Mouse (Mus musculus) liver, postnatal 0 days (tissue): Measurements from ENCODE around the gene 2010111I01Rik. TPM values are rescaled to one million over a fixed set of nuclear protein-coding genes. Genes with fewer than 3 reads are reported as not detected.

ENCODE experiments used
- ATAC-seq: fragments of 200-750 bp; cut with Nextera tagmentation; 2 replicates; pipeline ENCODE4 v1.8.0; 2017; ENCODE audit warnings: mild to moderate bottlenecking, moderate library complexity
- DNase-seq: peaks from one replicate; pipeline ENCODE4 v3.0.0-alpha.2; 2016
- H3K27ac ChIP-seq: fragments of 300-500 bp; sonication (generic); 2 replicates; pipeline ENCODE4 v1.5.1; 2014; ENCODE audit warnings: antibody characterized with exemption, moderate library complexity, mild to moderate bottlenecking, low read depth
- H3K27me3 ChIP-seq: fragments of 300-500 bp; sonication (generic); 2 replicates; pipeline ENCODE4 v1.6.1; 2014; ENCODE audit warnings: low read length, control low read depth, mixed read lengths; ENCODE audit not compliant: insufficient read depth
- H3K36me3 ChIP-seq: fragments of 300-500 bp; sonication (generic); replicated peaks from 2 replicates; pipeline ENCODE4 v1.6.1; 2014; ENCODE audit warnings: mild to moderate bottlenecking, control low read depth, low read length, moderate library complexity, mixed read lengths; ENCODE audit not compliant: insufficient read depth
- H3K4me1 ChIP-seq: fragments of 300-500 bp; sonication (generic); 2 replicates; pipeline ENCODE4 v1.6.1; 2014; ENCODE audit warnings: antibody characterized with exemption, mild to moderate bottlenecking, control low read depth; ENCODE audit not compliant: insufficient read depth
- H3K4me2 ChIP-seq: fragments of 300-500 bp; sonication (generic); 2 replicates; pipeline ENCODE4 v1.6.1; 2014; ENCODE audit warnings: low read depth, mild to moderate bottlenecking, low read length, moderate library complexity, mixed read lengths
- H3K4me3 ChIP-seq: fragments of 300-500 bp; sonication (generic); 2 replicates; pipeline ENCODE4 v1.5.1; 2014; ENCODE audit warnings: low read depth, low read length
- H3K9ac ChIP-seq: fragments of 300-500 bp; sonication (generic); replicated peaks from 2 replicates; pipeline ENCODE4 v1.6.1; 2014; ENCODE audit warnings: mild to moderate bottlenecking, moderate library complexity
- H3K9me3 ChIP-seq: fragments of 300-500 bp; sonication (generic); 2 replicates; pipeline ENCODE4 v1.6.1; 2016; ENCODE audit warnings: mild to moderate bottlenecking, control low read depth, low read length, mixed read lengths
- CTCF ChIP-seq: sonication (generic); IDR thresholded peaks from 2 replicates; pipeline ENCODE4 v1.5.1; 2016; ENCODE audit warnings: antibody characterized with exemption, low read depth
- EP300 ChIP-seq: IDR thresholded peaks from 2 replicates; pipeline ENCODE4 v1.6.1; 2016; ENCODE audit warnings: antibody characterized with exemption, low read depth, mild to moderate bottlenecking
- WGBS: fragments of 180-500 bp; shearing (Covaris S2); extraction: QIAGEN DNeasy Blood & Tissue Kit; methylation state at CpG from one replicate; pipeline ENCODE4 v1.1.7; 2014; ENCODE audit not compliant: insufficient replicate concordance; 5-methylcytosine and 5-hydroxymethylcytosine counted together
- polyA plus RNA-seq: library from polyadenylated mRNA; unstranded; fragments of >200 nt; fragmentation: Nextera tagmentation; extraction: Ambion mirVana; gene quantifications from 2 replicates; pipeline ENCODE4 v1.2.1, GENCODE M21; 2015

2010111I01Rik gene
- polyA plus RNA-seq, 1 experiment from 2014 or later: 22.9 TPM

GRCm38 (mm10) chr13:62951606-62952005 lies 13.1 kb upstream of the 2010111I01Rik start:
- Histone ChIP-seq H3K4me1 (peaks cover 14% of the 10 kb centered on the region; the same call in 1 of the 2 replicates), H3K9me3 (no peaks in the 10 kb centered on the region), H3K9ac (no peak overlapping the region), H3K27ac (peak overlapping the region; percentile 50), H3K36me3 (no peaks in the 10 kb centered on the region), H3K27me3 (no peaks in the 10 kb centered on the region), H3K4me2 (no peak overlapping the region), H3K4me3 (no peak overlapping the region)
- TF ChIP-seq CTCF (no peak), EP300 (no peak)
- DNase-seq (peak; percentile 39), ATAC-seq (peak; percentile 38)
- WGBS: 39% methylated on average over 1 of the region's 1 CpGs

GRCm38 (mm10) chr13:62952047-62952446 lies 12.6 kb upstream of the 2010111I01Rik start:
- ATAC-seq: peak; percentile 48
- 49% methylated on average over 3 of the region's 3 CpGs for WGBS
- H3K27ac ChIP-seq: peak overlapping the region; percentile 50

GRCm38 (mm10) chr13:62952624-62953023 lies 12.1 kb upstream of the 2010111I01Rik start:
- DNase-seq (no peak), ATAC-seq (peak; percentile 49)

More at GRCm38 (mm10) chr13:62952047-62952446, 12.6 kb upstream of the 2010111I01Rik start:
- Histone ChIP-seq H3K4me2 (no peak overlapping the region), H3K9ac (no peak overlapping the region), H3K9me3 (no peaks in the 10 kb centered on the region), H3K4me1 (peaks cover 15% of the 10 kb centered on the region), H3K4me3 (no peak overlapping the region), H3K27me3 (no peaks in the 10 kb centered on the region), H3K36me3 (no peaks in the 10 kb centered on the region)
- TF ChIP-seq CTCF (no peak), EP300 (no peak)
- DNase-seq: no peak

GRCm38 (mm10) chr13:62955997-62956396 lies 8.7 kb upstream of the 2010111I01Rik start:
- H3K4me2 ChIP-seq: no peak overlapping the region
- no peaks in the 10 kb centered on the region for H3K9me3 ChIP-seq
- no peaks in the 10 kb centered on the region for H3K27me3 ChIP-seq
- DNase-seq: no peak
- no peak overlapping the region for H3K27ac ChIP-seq
- TF ChIP-seq CTCF: no peak
- no peak for TF ChIP-seq EP300
- no peaks in the 10 kb centered on the region for H3K36me3 ChIP-seq
- 70% methylated on average over 6 of the region's 6 CpGs for WGBS
- H3K9ac ChIP-seq: no peak overlapping the region
- H3K4me1 ChIP-seq: peaks cover 13% of the 10 kb centered on the region
- ATAC-seq: no peak
- H3K4me3 ChIP-seq: no peak overlapping the region

More at GRCm38 (mm10) chr13:62952624-62953023, 12.1 kb upstream of the 2010111I01Rik start:
- Histone ChIP-seq H3K36me3 (no peaks in the 10 kb centered on the region), H3K27ac (peak overlapping the region; percentile 50), H3K27me3 (no peaks in the 10 kb centered on the region), H3K9me3 (no peaks in the 10 kb centered on the region), H3K4me3 (no peak overlapping the region), H3K4me1 (peaks cover 16% of the 10 kb centered on the region), H3K4me2 (no peak overlapping the region), H3K9ac (no peak overlapping the region)
- TF ChIP-seq CTCF (no peak), EP300 (peak; percentile 15; the same call in 1 of the 2 replicates)
- 36% methylated on average over 3 of the region's 3 CpGs for WGBS

GRCm38 (mm10) chr13:62956776-62957175 lies 7.9 kb upstream of the 2010111I01Rik start:
- Histone ChIP-seq H3K4me1 (peaks cover 13% of the 10 kb centered on the region), H3K27ac (no peak overlapping the region), H3K4me2 (peak overlapping the region; percentile 38), H3K9ac (no peak overlapping the region), H3K27me3 (no peaks in the 10 kb centered on the region), H3K36me3 (no peaks in the 10 kb centered on the region), H3K9me3 (no peaks in the 10 kb centered on the region), H3K4me3 (no peak overlapping the region)
- WGBS: 28% methylated on average over 10 of the region's 10 CpGs
- TF ChIP-seq EP300: no peak
- TF ChIP-seq CTCF: no peak
- DNase-seq (no peak), ATAC-seq (no peak)

- 80% methylated on average over 2 of the region's 2 CpGs for WGBS
- no peak overlapping the region for H3K9ac ChIP-seq
- no peak for TF ChIP-seq CTCF
- no peak for TF ChIP-seq EP300
- H3K36me3 ChIP-seq: no peaks in the 10 kb centered on the region
- peaks cover 3% of the 10 kb centered on the region for H3K4me1 ChIP-seq
- H3K4me3 ChIP-seq: no peak overlapping the region
- no peaks in the 10 kb centered on the region for H3K9me3 ChIP-seq
- no peaks in the 10 kb centered on the region for H3K27me3 ChIP-seq
- DNase-seq: no peak
- no peak for ATAC-seq
- H3K27ac ChIP-seq: no peak overlapping the region
- H3K4me2 ChIP-seq: no peak overlapping the region
These were observed 1.3 kb upstream of the 2010111I01Rik start for GRCm38 (mm10) chr13:62963358-62963757.

GRCm38 (mm10) chr13:62968223-62968622 lies 3.5 kb downstream of the 2010111I01Rik start:
- DNase-seq (peak; percentile 29), ATAC-seq (peak; percentile 53)
- Histone ChIP-seq H3K4me2 (no peak overlapping the region), H3K27me3 (no peaks in the 10 kb centered on the region), H3K27ac (no peak overlapping the region), H3K9ac (no peak overlapping the region), H3K4me1 (peaks cover 6% of the 10 kb centered on the region), H3K9me3 (no peaks in the 10 kb centered on the region), H3K4me3 (no peak overlapping the region), H3K36me3 (no peaks in the 10 kb centered on the region)
- WGBS: 81% methylated on average over 12 of the region's 12 CpGs
- TF ChIP-seq CTCF (no peak), EP300 (no peak)
